ENCODE assay signal across 25 mouse cellular contexts in genomic region chr2:49510832-49511231, GRCm38 (mm10). TPM values are rescaled to one million over a fixed set of nuclear protein-coding genes. Genes with fewer than 3 reads are reported as not detected.
DNase-seq lines count a peak whose midpoint lies in the region; ATAC-seq and TF ChIP-seq lines count a peak whose summit lies in the region.
"Had no signal": no experiment of that assay in that cellular context is flagged by ENCODE, and none has a peak within 500 bp of the region (broad histone marks: within the 10 kb centered on the region; RNA-seq: fewer than 3 reads in every experiment).

No protein-coding gene starts in this region.

- no peak for TF ChIP-seq CTCF in midbrain, postnatal 0 days (IDR thresholded peaks at IDR 0.05)

- H3K36me3 ChIP-seq in hindbrain, embryonic 12.5 days = no peaks in the 10 kb centered on the region
- H3K36me3 ChIP-seq in hindbrain, embryonic 16.5 days (ENCODE audit: control insufficient read depth, insufficient read depth, low read length) = no peaks in the 10 kb centered on the region
- no peaks in the 10 kb centered on the region for H3K36me3 ChIP-seq in midbrain, embryonic 14.5 days (ENCODE audit: control insufficient read depth, insufficient read depth, low read length)
- H3K36me3 ChIP-seq in midbrain, postnatal 0 days (ENCODE audit: insufficient read depth, low read length) = no peaks in the 10 kb centered on the region
- H3K36me3 ChIP-seq in embryonic facial prominence, embryonic 13.5 days = no peaks in the 10 kb centered on the region
- H3K36me3 ChIP-seq in midbrain, embryonic 16.5 days (ENCODE audit: control insufficient read depth, insufficient read depth, low read length) = no peaks in the 10 kb centered on the region; the same call in 1 of the 2 replicates
- H3K36me3 ChIP-seq: heart, embryonic 12.5 days; limb, embryonic 13.5 days had no signal

- peaks cover 8% of the 10 kb centered on the region; the same call in 1 of the 2 replicates for H3K4me1 ChIP-seq in hindbrain, embryonic 12.5 days
- no peaks in the 10 kb centered on the region; the same call in 1 of the 2 replicates for H3K4me1 ChIP-seq in hindbrain, embryonic 16.5 days (ENCODE audit: control insufficient read depth, insufficient read depth, low read depth, low read length)
- peaks cover 7% of the 10 kb centered on the region for H3K4me1 ChIP-seq in midbrain, embryonic 14.5 days (ENCODE audit: control insufficient read depth, insufficient read depth, low read length)
- H3K4me1 ChIP-seq in midbrain, postnatal 0 days (ENCODE audit: insufficient read depth, low read length) = peaks cover 8% of the 10 kb centered on the region; the same call in 1 of the 2 replicates
- H3K4me1 ChIP-seq in embryonic facial prominence, embryonic 13.5 days = peaks cover 9% of the 10 kb centered on the region; the same call in 1 of the 2 replicates
- peaks cover 13% of the 10 kb centered on the region for H3K4me1 ChIP-seq in midbrain, embryonic 16.5 days (ENCODE audit: control insufficient read depth, insufficient read depth, low read length)
- H3K4me1 ChIP-seq: liver, embryonic 12.5 days had no signal

- H3K4me3 ChIP-seq in hindbrain, embryonic 12.5 days = no peak overlapping the region
- no peak overlapping the region for H3K4me3 ChIP-seq in hindbrain, embryonic 16.5 days (ENCODE audit: low read length)
- H3K4me3 ChIP-seq in midbrain, embryonic 14.5 days (replicated peaks; ENCODE audit: low read depth, low read length) = no peak overlapping the region
- H3K4me3 ChIP-seq in midbrain, postnatal 0 days (ENCODE audit: low read depth, low read length) = no peak overlapping the region
- H3K4me3 ChIP-seq in embryonic facial prominence, embryonic 13.5 days = no peak overlapping the region
- no peak overlapping the region for H3K4me3 ChIP-seq in midbrain, embryonic 16.5 days (ENCODE audit: low read depth, low read length)
- H3K4me3 ChIP-seq: erythroblast, embryonic 14.5 days; forebrain, embryonic 13.5 days; heart, adult 2 months; heart, embryonic 12.5 days; kidney, embryonic 15.5 days; limb, embryonic 13.5 days; liver, embryonic 12.5 days had no signal

- no peaks in the 10 kb centered on the region for H3K27me3 ChIP-seq in hindbrain, embryonic 12.5 days
- no peaks in the 10 kb centered on the region for H3K27me3 ChIP-seq in hindbrain, embryonic 16.5 days (replicated peaks; ENCODE audit: control insufficient read depth, insufficient read depth, low read length)
- no peaks in the 10 kb centered on the region for H3K27me3 ChIP-seq in midbrain, embryonic 14.5 days (ENCODE audit: control insufficient read depth, insufficient read depth, low read length)
- no peaks in the 10 kb centered on the region for H3K27me3 ChIP-seq in midbrain, postnatal 0 days (ENCODE audit: insufficient read depth, low read length)
- H3K27me3 ChIP-seq in embryonic facial prominence, embryonic 13.5 days = no peaks in the 10 kb centered on the region
- no peaks in the 10 kb centered on the region for H3K27me3 ChIP-seq in midbrain, embryonic 16.5 days (ENCODE audit: control insufficient read depth, insufficient read depth, low read depth, low read length)
- H3K27me3 ChIP-seq: forebrain, embryonic 13.5 days; heart, embryonic 12.5 days; kidney, embryonic 15.5 days; limb, embryonic 13.5 days; liver, embryonic 12.5 days had no signal

- no peak overlapping the region for H3K4me2 ChIP-seq in hindbrain, embryonic 12.5 days (replicated peaks)
- no peak overlapping the region for H3K4me2 ChIP-seq in hindbrain, embryonic 16.5 days (ENCODE audit: low read length)
- H3K4me2 ChIP-seq in midbrain, embryonic 14.5 days (ENCODE audit: low read length) = no peak overlapping the region
- no peak overlapping the region for H3K4me2 ChIP-seq in midbrain, postnatal 0 days (ENCODE audit: low read depth, low read length, poor library complexity, severe bottlenecking)
- no peak overlapping the region for H3K4me2 ChIP-seq in embryonic facial prominence, embryonic 13.5 days
- no peak overlapping the region for H3K4me2 ChIP-seq in midbrain, embryonic 16.5 days (ENCODE audit: low read length)
- H3K4me2 ChIP-seq: forebrain, embryonic 13.5 days; heart, embryonic 12.5 days; kidney, embryonic 15.5 days; limb, embryonic 13.5 days; liver, embryonic 12.5 days had no signal

- peak overlapping the region; percentile 40; the same call in 1 of the 2 replicates for H3K27ac ChIP-seq in hindbrain, embryonic 12.5 days
- H3K27ac ChIP-seq in hindbrain, embryonic 16.5 days (ENCODE audit: low read depth, low read length) = no peak overlapping the region
- peak overlapping the region; percentile 57 for H3K27ac ChIP-seq in midbrain, embryonic 14.5 days (replicated peaks; ENCODE audit: low read depth, low read length)
- H3K27ac ChIP-seq in midbrain, postnatal 0 days (ENCODE audit: low read depth, low read length) = no peak overlapping the region
- H3K27ac ChIP-seq in embryonic facial prominence, embryonic 13.5 days = 0 out of 2 replicates have a peak overlapping the region, but pooled peaks have one; percentile 4
- H3K27ac ChIP-seq in midbrain, embryonic 16.5 days (ENCODE audit: low read length) = peak overlapping the region; percentile 32; the same call in 1 of the 2 replicates
- H3K27ac ChIP-seq: forebrain, embryonic 13.5 days; heart, adult 2 months; kidney, embryonic 15.5 days; limb, embryonic 13.5 days; liver, embryonic 12.5 days had no signal

- DNase-seq in midbrain, embryonic 14.5 days = peak; percentile 18
- DNase-seq in midbrain, postnatal 0 days (ENCODE audit: low spot score) = no peak
- DNase-seq in left cerebral cortex, postnatal 10 days (ENCODE audit: extremely low spot score in 1 of 2, low spot score in 2 of 2) = no peak
- DNase-seq: adrenal gland, postnatal 36 days; B cell, adult 2 months; cerebellum, adult 8-10 months; cerebellum, postnatal 25 days; heart, adult 2 months; heart, postnatal 4 days; kidney, adult 11 months; kidney, postnatal 25 days; liver, postnatal 0 days; lung, postnatal 36 days; thymus, adult 2 months; thymus, postnatal 36 days had no signal

- no peak for ATAC-seq in hindbrain, embryonic 12.5 days (ENCODE audit: low FRiP score)
- no peak for ATAC-seq in hindbrain, embryonic 16.5 days
- ATAC-seq in midbrain, embryonic 14.5 days (ENCODE audit: low FRiP score, low TSS enrichment) = no peak
- ATAC-seq in midbrain, postnatal 0 days (ENCODE audit: low FRiP score) = no peak
- no peak for ATAC-seq in embryonic facial prominence, embryonic 13.5 days (ENCODE audit: insufficient number of reproducible peaks, insufficient read depth, low FRiP score, low TSS enrichment, low read depth)
- ATAC-seq in midbrain, embryonic 16.5 days = peak; percentile 28; the same call in 1 of the 2 replicates
- ATAC-seq: forebrain, embryonic 13.5 days; liver, embryonic 12.5 days; liver, postnatal 0 days had no signal

- WGBS in hindbrain, embryonic 12.5 days = 32% methylated on average over 1 of the region's 1 CpGs
- WGBS in hindbrain, embryonic 16.5 days = 17% methylated on average over 1 of the region's 1 CpGs
- 31% methylated on average over 1 of the region's 1 CpGs for WGBS in midbrain, embryonic 14.5 days
- WGBS in midbrain, postnatal 0 days = 27% methylated on average over 1 of the region's 1 CpGs
- 40% methylated on average over 1 of the region's 1 CpGs for WGBS in embryonic facial prominence, embryonic 13.5 days
- WGBS in midbrain, embryonic 16.5 days = 29% methylated on average over 1 of the region's 1 CpGs

- no peaks in the 10 kb centered on the region for H3K9me3 ChIP-seq in hindbrain, embryonic 12.5 days (replicated peaks)
- H3K9me3 ChIP-seq in hindbrain, embryonic 16.5 days (ENCODE audit: control insufficient read depth, low read length) = no peaks in the 10 kb centered on the region
- no peaks in the 10 kb centered on the region for H3K9me3 ChIP-seq in midbrain, embryonic 14.5 days (ENCODE audit: control insufficient read depth, low read length)
- no peaks in the 10 kb centered on the region for H3K9me3 ChIP-seq in midbrain, postnatal 0 days (ENCODE audit: low read length)
- H3K9me3 ChIP-seq in embryonic facial prominence, embryonic 13.5 days = no peaks in the 10 kb centered on the region
- no peaks in the 10 kb centered on the region for H3K9me3 ChIP-seq in midbrain, embryonic 16.5 days (replicated peaks; ENCODE audit: control insufficient read depth, low read length, poor library complexity, severe bottlenecking)
- H3K9me3 ChIP-seq: forebrain, embryonic 13.5 days; heart, embryonic 12.5 days; kidney, embryonic 15.5 days; limb, embryonic 13.5 days; liver, embryonic 12.5 days had no signal

- intact Hi-C loops in left cerebral cortex, postnatal 10 days (cut with DNase I) = no loop called here

- no peak overlapping the region for H3K9ac ChIP-seq in hindbrain, embryonic 12.5 days
- H3K9ac ChIP-seq in hindbrain, embryonic 16.5 days (ENCODE audit: low read depth, low read length) = no peak overlapping the region
- H3K9ac ChIP-seq in midbrain, embryonic 14.5 days (replicated peaks; ENCODE audit: low read length) = no peak overlapping the region
- no peak overlapping the region for H3K9ac ChIP-seq in midbrain, postnatal 0 days (replicated peaks; ENCODE audit: low read length, poor library complexity, severe bottlenecking)
- H3K9ac ChIP-seq in embryonic facial prominence, embryonic 13.5 days = no peak overlapping the region
- H3K9ac ChIP-seq in midbrain, embryonic 16.5 days (ENCODE audit: low read depth, low read length) = no peak overlapping the region
- H3K9ac ChIP-seq: forebrain, embryonic 13.5 days; heart, embryonic 12.5 days; kidney, embryonic 15.5 days; limb, embryonic 13.5 days; liver, embryonic 12.5 days; liver, postnatal 0 days had no signal

RNA-seq across cellular contexts. Expression of gene Epc2, which starts 59.5 kb away (rescaled TPM):
- polyA plus RNA-seq in hindbrain, embryonic 12.5 days (2016; fragmentation: Nextera tagmentation; extraction: Ambion mirVana) = 12.0 and 14.1 TPM in 2 replicates
- polyA plus RNA-seq in hindbrain, embryonic 16.5 days (2015; fragmentation: Nextera tagmentation; extraction: Ambion mirVana) = 8.6 and 9.0 TPM in 2 replicates
- polyA plus RNA-seq in midbrain, embryonic 14.5 days (2014; fragmentation: Nextera tagmentation; extraction: Ambion mirVana) = 18.4 and 25.2 TPM in 2 replicates
- total RNA-seq in midbrain, postnatal 0 days (2014; rRNA removed) = 40.2 and 43.4 TPM in 2 replicates
- polyA plus RNA-seq in midbrain, postnatal 0 days (2015; fragmentation: Nextera tagmentation; extraction: Ambion mirVana) = 8.5 and 9.0 TPM in 2 replicates
- 8.6 and 9.4 TPM in 2 replicates for polyA plus RNA-seq in embryonic facial prominence, embryonic 13.5 days (2015; fragmentation: Nextera tagmentation; extraction: Ambion mirVana)
- polyA plus RNA-seq in midbrain, embryonic 16.5 days (2015; fragmentation: Nextera tagmentation; extraction: Ambion mirVana) = 9.5 and 12.7 TPM in 2 replicates
- 10 to 100 TPM; 52.6 to 53.8 TPM for total RNA-seq in left cerebral cortex, postnatal 10 days (2021)

Comparison
In these comparisons a context has a peak if more than half of its experiments do, and no peak if none do; other contexts are left out.
1. H3K27ac ChIP-seq: peak in hindbrain, embryonic 12.5 days (single experiment), midbrain, embryonic 14.5 days (single experiment), embryonic facial prominence, embryonic 13.5 days (single experiment) and midbrain, embryonic 16.5 days (single experiment); none in hindbrain, embryonic 16.5 days (single experiment) and midbrain, postnatal 0 days (single experiment).